In the genomic region with DNA sequence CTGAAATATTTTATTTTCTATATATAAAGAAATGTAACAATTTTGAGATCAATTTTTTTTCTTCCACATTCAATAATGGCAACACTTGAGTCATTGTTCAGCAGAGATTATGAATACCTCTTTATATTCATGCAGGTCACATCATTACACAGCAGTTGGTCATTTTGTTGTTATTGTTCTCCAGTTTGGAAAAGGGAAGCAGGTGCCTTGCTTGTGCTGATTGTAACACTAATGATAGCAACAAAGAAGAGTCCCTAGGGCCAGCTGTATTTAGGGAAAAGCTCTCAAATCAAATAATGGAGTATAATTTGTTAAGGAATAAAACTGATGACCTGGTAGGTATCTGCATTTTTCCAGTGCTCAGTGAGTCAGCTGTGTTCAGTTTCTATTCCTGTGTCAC, we compare ENCODE assay signal across 16 mouse cellular contexts.
"Had no signal": no experiment of that assay in that cellular context is flagged by ENCODE, and none has a peak within 500 bp of the region (broad histone marks: within the 10 kb centered on the region; RNA-seq: fewer than 3 reads in every experiment).

No protein-coding gene starts in this region.

- ATAC-seq: intestine, postnatal 0 days; midbrain, embryonic 13.5 days had no signal

- H3K9ac ChIP-seq: liver, embryonic 13.5 days; midbrain, embryonic 13.5 days; neural tube, embryonic 15.5 days had no signal

- H3K27me3 ChIP-seq: liver, embryonic 13.5 days; midbrain, embryonic 13.5 days; neural tube, embryonic 15.5 days had no signal

- DNase-seq: kidney, adult 2 months; kidney, postnatal 36 days; layer of hippocampus, postnatal 36 days; liver, embryonic 13.5 days; lung, adult 2 months; lung, postnatal 14 days; lung, postnatal 4 days; thymus, adult 2 months; thymus, postnatal 14 days; thymus, postnatal 4 days had no signal

- H3K4me3 ChIP-seq: left cerebral cortex, adult 2 months; liver, embryonic 13.5 days; midbrain, embryonic 13.5 days; neural tube, embryonic 15.5 days had no signal

- H3K4me2 ChIP-seq: liver, embryonic 13.5 days; midbrain, embryonic 13.5 days; neural tube, embryonic 15.5 days had no signal

- H3K9me3 ChIP-seq: liver, embryonic 13.5 days; midbrain, embryonic 13.5 days; neural tube, embryonic 15.5 days had no signal

- H3K36me3 ChIP-seq: liver, embryonic 13.5 days; midbrain, embryonic 13.5 days; neural tube, embryonic 15.5 days had no signal

- H3K27ac ChIP-seq: kidney, postnatal 0 days; left cerebral cortex, adult 2 months; liver, embryonic 13.5 days; midbrain, embryonic 13.5 days; neural tube, embryonic 15.5 days; stomach, postnatal 0 days had no signal

- H3K4me1 ChIP-seq: liver, embryonic 13.5 days; neural tube, embryonic 15.5 days had no signal
